Mouse (Mus musculus) CD4-positive, CD25-positive, alpha-beta regulatory T cell, adult 9 weeks (primary cell): Measurements from ENCODE around the gene Hmgxb4. TPM values are rescaled to one million over a fixed set of nuclear protein-coding genes. Genes with fewer than 3 reads are reported as not detected.

ENCODE experiments used
- polyA plus RNA-seq: library from polyadenylated mRNA; unstranded; fragments of 100-300 nt; shearing (Covaris generic); gene quantifications from one replicate; pipeline ENCODE4 v1.2.1, GENCODE M21; 2017

Gene Hmgxb4
- 25.2 TPM for polyA plus RNA-seq

DNA sequence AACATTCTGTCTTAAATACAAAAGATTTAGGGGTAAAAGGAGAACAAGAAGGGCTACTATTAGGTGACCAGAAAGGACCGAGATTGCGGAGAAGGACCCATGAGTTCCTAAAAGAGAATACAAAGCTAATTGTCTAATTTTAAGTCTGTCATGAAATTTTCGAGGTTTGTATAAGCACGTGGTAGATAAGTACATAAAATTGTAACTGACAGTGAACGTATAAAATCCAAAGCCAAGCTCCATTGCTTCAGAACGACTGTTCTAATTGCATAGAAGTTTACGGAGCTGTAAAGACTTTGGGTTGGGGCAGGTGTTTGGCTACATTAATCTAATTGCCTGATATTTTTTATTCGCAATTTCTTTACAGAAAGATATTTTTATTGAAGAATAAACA is at the start of gene Hmgxb4:
Hmgxb4 (plus strand) TSS at position 276 of the 394 bp plus-strand sequence.

GRCm38 (mm10) chr8:75033511-75034243 is 40.5 kb downstream of the Hmgxb4 start, which contains the start of gene Tom1:
Tom1 (plus strand) TSS chr8:75033705.

Other genes with a start within 250 kb of the Hmgxb4 start
- not detected for gene Isx, start 120.2 kb upstream of the Hmgxb4 start, polyA plus RNA-seq
- gene Tom1, start 40.3 kb downstream of the Hmgxb4 start, polyA plus RNA-seq: 25.2 TPM
- gene Hmox1, start 100.3 kb downstream of the Hmgxb4 start, polyA plus RNA-seq: 17.5 TPM
- gene Mcm5, start 116.2 kb downstream of the Hmgxb4 start, polyA plus RNA-seq: 55.6 TPM
- gene Rasd2, start 220.6 kb downstream of the Hmgxb4 start, polyA plus RNA-seq: not detected